Mouse (Mus musculus) G1E (cell line): ENCODE results near the gene Elmo3.

ENCODE experiments used
- CTCF ChIP-seq: IDR thresholded peaks from 2 replicates; pipeline ENCODE4 v1.5.1; 2012; ENCODE audit warnings: low read depth, low read length, inconsistent platforms, mixed read lengths
- GATA1 ChIP-seq: IDR thresholded peaks from 2 replicates; pipeline ENCODE4 v1.6.1; 2012; ENCODE audit warnings: borderline replicate concordance, low read length, inconsistent platforms, mixed read lengths
- GATA2 ChIP-seq: IDR thresholded peaks from 2 replicates; pipeline ENCODE4 v1.6.1; 2012; ENCODE audit warnings: low read depth, low read length, inconsistent platforms, borderline replicate concordance
- TAL1 ChIP-seq: conservative IDR thresholded peaks from 2 replicates; pipeline ENCODE4 v1.6.1; 2012; ENCODE audit warnings: low read depth, low read length, inconsistent platforms, mixed read lengths

DNA sequence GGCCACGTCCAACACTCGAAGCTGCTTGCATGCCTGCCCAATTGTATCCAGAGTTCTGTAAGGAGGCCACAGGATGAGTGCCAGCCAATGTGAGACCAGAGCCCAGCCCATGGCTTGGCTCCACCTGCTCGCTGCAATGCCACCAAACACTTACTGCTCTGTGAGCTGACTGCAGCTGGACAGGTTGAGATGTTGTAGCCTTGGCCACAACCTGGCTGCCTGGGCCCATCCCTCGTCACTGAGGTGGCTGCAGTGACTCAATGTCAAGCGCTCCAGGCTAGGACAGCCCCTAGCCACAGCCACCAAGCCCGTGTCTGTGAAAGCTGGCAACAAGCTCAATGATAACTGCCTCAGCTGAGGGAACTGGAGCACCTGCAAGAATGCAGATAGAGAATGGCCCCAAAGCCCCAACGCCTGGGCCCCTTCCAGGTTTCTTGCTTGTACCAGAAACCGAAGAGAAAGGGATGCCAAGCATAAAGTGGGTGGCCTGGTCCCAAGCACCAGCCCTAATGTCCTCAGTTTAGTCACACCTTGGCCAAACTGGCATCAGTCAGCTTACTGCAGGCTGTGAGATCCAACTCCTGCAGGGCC, 7.6 kb downstream of the Elmo3 start:
- TF ChIP-seq CTCF (no peak), TAL1 (no peak), GATA1 (no peak), GATA2 (no peak)
